Mouse (Mus musculus) brain, embryonic 14.5 days (tissue): Measurements from ENCODE around the gene Anxa2.

Source experiments
- CTCF ChIP-seq: fragments of 200-500 bp; IDR thresholded peaks from 2 replicates; pipeline ENCODE4 v1.5.1; 2012; ENCODE audit warnings: inconsistent platforms, mild to moderate bottlenecking, moderate library complexity, borderline replicate concordance; ENCODE audit not compliant: insufficient read depth, insufficient read length; ENCODE audit errors: extremely low read depth
- POLR2A ChIP-seq: fragments of 200-500 bp; IDR thresholded peaks from 2 replicates; pipeline ENCODE4 v1.6.1; 2012; ENCODE audit warnings: mild to moderate bottlenecking, inconsistent platforms, borderline replicate concordance; ENCODE audit not compliant: poor library complexity, insufficient read depth, insufficient read length, severe bottlenecking; ENCODE audit errors: extremely low read depth

- TF ChIP-seq CTCF (no peak), POLR2A (no peak)
These were observed 15.6 kb downstream of the Anxa2 start for GRCm38 (mm10) chr9:69468991-69469390.
